Mouse (Mus musculus): ENCODE results near the gene Hbq1b.
"Not testable (repeated sequence)": the region's sequence is repeated elsewhere in the genome, so short reads cannot be mapped to it uniquely, and the experiment has no call there.

The Hbq1b gene

GRCm38 (mm10) chr11:32267964-32268363 lies 18.8 kb upstream of the Hbq1b start:
- peak; percentile 14 for DNase-seq (ENCODE audit: low spot score)

DNA sequence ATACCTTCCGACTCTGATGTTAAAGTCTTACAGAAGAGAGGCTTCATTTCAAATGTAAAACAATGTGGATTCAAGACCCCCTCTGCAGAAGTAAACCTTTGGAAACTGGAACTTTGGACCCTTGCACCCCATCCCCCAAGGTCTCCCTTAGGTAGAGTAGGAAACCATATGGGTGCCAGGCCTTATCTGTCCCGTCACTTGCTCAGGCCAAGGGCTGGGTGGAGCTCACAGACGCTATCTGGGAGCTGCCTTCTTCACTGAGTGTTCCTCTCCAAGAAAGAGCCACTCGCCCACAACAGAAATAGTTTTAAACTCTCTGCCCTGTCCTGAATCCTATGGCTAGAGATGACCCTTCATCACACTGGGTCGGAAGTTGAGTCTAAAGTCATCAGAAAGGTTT lies 17.8 kb upstream of the Hbq1b start:
- DNase-seq (ENCODE audit: low spot score), result no peak

- no peak for DNase-seq (ENCODE audit: low spot score)
Observed at GRCm38 (mm10) chr11:32271178-32271577, 15.6 kb upstream of the Hbq1b start.

- no peak for DNase-seq (ENCODE audit: low spot score)
Observed at GRCm38 (mm10) chr11:32276347-32276746, 10.4 kb upstream of the Hbq1b start, which contains the start of gene Hba-x. Hba-x (plus strand) TSS chr11:32276400.

DNA sequence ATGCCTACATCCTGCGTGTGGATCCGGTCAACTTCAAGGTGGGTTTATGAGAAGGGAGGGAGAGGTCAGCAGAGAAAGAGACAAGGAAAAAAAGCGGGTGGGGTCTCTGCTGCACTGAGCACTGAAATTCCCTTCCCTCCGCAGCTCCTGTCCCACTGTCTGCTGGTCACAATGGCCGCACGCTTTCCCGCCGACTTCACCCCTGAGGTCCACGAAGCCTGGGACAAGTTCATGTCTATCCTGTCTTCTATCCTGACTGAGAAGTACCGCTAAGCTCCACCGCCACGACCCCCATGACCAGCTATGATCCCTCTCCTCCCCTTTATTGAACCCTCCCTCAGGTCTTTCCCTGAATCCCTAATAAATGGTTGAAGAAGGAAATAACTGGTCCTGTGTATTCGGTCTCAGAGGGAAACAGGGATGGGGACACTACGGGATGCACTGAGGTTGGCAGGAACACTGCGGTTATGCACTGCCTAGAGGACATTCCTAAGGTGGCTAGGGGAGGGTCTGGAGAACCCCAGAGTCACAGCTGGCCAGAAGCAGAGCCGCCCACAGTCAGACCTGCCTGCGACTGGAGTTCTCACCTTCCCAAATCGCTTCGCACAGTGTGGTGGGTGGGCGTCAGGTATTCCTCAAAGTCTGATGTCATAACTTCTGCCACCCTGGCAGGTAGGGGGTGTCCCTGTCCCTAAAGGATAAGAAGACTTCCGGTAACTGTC lies 8.9 kb upstream of the Hbq1b start:
- no peak for DNase-seq (ENCODE audit: low spot score)

DNA sequence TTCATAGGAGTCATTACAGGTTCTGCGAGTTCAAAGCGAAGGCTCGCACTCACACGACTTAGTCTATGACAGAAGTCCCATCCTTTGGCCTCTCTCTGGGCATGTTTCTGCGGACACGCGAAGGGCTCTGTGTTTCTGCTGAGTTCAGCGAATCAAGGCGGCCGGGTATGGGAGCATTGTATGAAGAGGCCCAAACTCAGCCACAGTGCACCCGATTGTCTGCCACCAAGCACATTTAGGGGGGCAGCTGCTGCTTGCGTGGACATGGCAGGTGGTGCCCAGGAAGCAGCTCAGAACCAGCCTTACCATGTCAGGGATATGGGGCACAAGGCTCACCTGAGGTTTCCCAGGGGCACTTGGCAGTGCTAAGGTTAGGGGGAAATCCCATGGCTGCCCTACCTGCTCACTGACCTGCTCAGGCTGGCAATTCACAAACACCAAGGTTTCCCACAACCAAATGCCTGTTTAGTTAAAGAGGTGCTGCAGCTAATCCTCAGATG lies 8.3 kb upstream of the Hbq1b start:
- DNase-seq (ENCODE audit: low spot score), result no peak

- no peak for DNase-seq (ENCODE audit: low spot score)
Observed at GRCm38 (mm10) chr11:32280646-32281045, 6.1 kb upstream of the Hbq1b start.

DNA sequence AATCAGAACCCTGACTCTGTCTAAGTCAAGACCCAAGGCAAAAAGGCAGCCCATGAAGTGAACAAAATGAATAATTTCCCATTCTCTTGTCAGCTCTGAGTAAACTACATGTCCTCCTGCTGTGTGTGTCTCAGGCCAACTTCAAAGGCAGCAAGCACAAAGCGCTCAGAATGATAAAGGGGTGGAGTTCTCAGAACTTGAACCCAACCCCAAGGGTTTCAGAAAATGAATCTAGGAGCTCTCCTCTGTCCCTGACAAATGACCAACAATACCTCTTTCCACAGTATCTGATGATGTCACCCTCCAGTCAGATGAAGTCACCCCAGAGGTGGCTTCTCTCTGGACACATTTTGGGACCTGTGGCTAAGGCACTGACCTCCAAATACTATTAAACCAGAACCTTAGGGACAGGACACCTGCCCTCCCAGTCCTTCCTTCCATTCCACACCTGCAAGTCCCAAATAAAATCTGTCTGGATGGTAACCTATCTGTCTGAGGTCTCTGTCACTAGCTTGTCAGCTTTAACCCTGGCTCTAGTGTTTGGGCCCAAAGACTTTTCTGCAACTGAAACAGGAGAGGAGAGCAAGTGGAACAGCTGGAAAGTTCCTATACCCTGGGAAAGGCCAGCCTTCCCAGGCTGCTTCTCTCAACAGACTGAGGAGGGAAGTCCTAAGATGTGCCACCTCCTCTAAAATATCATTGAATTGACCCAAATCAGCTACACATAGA lies 5.2 kb upstream of the Hbq1b start:
- DNase-seq (ENCODE audit: low spot score), result no peak

DNA sequence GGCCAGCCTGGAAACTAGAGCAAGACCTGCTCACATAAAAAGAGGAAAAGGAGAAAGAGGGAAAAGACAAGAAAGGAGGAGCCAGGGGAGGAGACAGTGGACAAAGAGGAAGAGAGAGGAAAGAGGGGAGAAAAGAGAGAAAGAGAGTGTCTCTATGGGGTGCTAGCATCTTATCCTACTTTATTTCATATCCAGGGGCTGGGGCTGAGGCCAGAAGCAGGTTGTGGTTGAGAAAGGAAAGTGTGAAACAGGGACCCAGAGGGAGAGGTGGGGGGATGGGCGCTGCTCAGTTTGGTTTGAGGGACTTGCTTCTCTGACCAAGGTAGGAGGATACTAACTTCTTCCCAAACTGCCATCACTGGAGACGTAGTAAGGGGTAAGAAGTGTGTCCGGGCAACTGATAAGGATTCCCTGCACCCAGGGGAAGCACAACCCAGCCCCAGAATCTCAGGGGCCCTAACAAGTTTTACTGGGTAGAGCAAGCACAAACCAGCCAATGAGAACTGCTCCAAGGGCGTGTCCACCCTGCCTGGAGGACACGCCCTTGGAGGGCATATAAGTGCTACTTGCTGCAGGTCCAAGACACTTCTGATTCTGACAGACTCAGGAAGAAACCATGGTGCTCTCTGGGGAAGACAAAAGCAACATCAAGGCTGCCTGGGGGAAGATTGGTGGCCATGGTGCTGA lies 3.5 kb upstream of the Hbq1b start, which contains the start of gene Hba-a1:
Hba-a1 (plus strand) TSS at position 421 of the 687 bp plus-strand sequence.
- not testable (repeated sequence) for DNase-seq (ENCODE audit: low spot score)

DNA sequence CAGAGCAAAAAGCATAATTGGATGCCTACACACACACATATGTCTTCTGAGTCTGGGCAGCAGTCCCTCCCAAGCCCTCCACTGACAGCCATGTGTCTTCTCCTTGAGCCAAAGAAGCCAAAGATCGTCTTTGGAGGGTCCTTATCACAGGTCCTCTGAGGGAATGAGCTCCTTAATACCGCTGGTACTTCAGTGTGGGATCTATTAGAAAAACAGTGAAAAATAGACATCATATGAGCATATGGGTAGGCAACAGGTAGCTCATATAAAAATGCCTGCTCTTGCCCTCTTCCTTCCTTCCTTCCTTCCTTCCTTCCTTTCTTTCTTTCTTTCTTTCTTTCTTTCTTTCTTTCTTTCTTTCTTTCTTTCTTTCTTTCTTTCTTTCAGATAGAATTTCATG lies 2.2 kb upstream of the Hbq1b start:
- DNase-seq (ENCODE audit: low spot score), result not testable (repeated sequence)

DNA sequence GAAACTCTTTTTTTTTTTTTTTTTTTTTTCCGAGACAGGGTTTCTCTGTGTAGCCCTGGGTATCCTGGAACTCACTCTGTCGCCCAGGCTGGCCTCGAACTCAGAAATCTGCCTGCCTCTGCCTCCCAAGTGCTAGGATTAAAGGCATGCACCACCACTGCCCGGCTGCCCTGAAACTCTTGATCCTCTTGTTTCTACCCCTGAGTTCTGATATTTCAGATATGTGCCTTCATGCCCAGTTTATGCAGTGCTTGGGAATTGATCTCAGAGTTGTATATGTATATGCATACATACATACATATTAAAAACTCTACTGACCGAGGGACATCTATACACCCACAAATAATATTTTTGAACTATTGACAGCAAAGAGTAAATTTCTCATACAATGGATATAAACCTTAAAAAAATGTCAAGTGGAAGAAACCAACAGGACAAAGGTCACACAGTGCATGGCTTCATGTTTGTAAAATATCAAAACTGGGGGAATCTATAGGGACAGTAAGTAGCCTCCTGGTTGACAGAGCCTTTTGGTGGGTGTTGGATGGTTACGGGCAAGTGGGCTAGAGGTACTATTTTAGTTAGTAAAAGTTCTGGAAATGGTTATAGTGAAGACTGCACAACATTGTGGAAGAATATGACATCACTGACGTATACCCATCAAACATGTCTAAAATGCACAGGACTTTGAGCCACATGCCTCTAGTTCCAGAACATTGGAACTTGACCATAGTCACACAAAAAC lies 1.6 kb upstream of the Hbq1b start:
- DNase-seq (ENCODE audit: low spot score), result no peak

GRCm38 (mm10) chr11:32285887-32286286 lies 878 bp upstream of the Hbq1b start:
- not testable (repeated sequence) for DNase-seq (ENCODE audit: low spot score)

DNA sequence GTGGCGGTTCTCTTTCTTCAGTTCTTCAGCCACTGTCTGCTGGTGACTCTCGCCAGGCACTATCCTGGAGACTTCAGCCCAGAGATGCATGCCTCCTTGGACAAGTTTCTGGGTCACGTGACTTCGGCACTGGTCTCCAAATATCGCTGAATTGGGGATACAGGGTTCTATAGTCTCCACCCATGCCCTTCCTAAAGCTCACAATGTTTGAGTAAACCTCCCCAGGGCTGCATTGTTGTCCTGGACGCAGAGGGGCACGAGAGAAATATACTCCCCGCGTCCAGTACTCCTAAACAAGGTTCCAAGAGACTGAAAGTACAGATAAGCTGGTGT lies 694 bp downstream of the Hbq1b start:
- DNase-seq (ENCODE audit: low spot score), result no peak

DNA sequence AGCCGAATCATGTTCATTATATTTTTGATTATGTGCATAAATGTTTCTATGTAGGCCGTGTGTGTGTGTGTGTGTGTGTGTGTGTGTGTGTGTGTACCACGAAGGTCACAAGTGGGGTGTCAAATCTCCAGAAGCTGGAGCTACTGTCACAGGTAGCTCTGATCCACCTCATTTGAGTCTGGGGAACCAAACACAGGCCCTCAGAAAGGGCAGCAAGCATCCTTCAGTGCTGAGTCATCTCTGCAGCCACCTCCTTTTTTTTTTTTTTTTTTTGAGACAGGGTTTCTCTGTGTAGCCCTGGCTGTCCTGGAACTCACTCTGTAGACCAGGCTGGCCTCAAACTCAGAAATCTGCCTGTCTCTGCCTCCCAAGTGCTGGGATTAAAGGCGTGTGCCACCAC lies 6.1 kb downstream of the Hbq1b start:
- not testable (repeated sequence) for DNase-seq (ENCODE audit: low spot score)

- DNase-seq (ENCODE audit: low spot score), result not testable (repeated sequence)
Observed at GRCm38 (mm10) chr11:32293479-32293878, 6.7 kb downstream of the Hbq1b start.

DNA sequence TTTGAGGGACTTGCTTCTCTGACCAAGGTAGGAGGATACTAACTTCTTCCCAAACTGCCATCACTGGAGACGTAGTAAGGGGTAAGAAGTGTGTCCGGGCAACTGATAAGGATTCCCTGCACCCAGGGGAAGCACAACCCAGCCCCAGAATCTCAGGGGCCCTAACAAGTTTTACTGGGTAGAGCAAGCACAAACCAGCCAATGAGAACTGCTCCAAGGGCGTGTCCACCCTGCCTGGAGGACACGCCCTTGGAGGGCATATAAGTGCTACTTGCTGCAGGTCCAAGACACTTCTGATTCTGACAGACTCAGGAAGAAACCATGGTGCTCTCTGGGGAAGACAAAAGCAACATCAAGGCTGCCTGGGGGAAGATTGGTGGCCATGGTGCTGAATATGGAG lies 9.4 kb downstream of the Hbq1b start, which contains the start of gene Hba-a2:
Hba-a2 (plus strand) TSS at position 287 of the 400 bp plus-strand sequence.
- DNase-seq (ENCODE audit: low spot score), result not testable (repeated sequence)

DNA sequence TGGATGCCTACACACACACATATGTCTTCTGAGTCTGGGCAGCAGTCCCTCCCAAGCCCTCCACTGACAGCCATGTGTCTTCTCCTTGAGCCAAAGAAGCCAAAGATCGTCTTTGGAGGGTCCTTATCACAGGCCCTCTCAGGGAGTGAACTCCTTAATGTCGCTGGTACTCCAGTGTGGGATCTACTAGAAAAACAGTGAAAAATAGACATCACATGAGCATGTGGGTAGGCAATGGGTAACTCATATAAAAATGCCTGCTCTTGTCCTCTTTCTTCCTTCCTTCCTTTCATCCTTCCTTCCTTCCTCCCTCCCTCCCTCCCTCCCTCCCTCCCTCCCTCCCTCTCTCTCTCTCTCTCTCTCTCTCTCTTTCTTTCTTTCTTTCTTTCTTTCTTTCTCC lies 10.7 kb downstream of the Hbq1b start:
- not testable (repeated sequence) for DNase-seq (ENCODE audit: low spot score)

GRCm38 (mm10) chr11:32297866-32298531 lies 11.2 kb downstream of the Hbq1b start:
- no peak for DNase-seq (ENCODE audit: low spot score)

DNA sequence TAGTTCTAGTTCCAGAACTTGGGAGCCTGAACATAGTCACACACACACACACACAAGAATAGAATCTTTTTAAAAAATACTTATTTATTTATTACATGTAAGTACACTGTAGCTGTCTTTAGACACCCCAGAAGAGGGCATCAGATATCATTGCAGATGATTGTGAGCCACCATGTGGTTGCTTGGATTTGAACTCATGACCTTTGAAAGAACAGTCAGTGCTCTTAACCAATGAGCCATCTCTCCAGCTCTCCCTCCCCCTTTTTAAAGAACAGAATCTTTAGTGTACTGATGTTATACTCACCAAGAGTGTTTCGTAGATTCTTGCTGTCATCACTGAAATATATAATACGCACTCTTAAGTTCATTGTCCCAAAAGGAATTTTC lies 11.8 kb downstream of the Hbq1b start:
- DNase-seq (ENCODE audit: low spot score), result no peak

- peak; percentile 41 for DNase-seq (ENCODE audit: low spot score)
Observed at GRCm38 (mm10) chr11:32299865-32300264, 13.1 kb downstream of the Hbq1b start, which contains the start of gene Hbq1a. Hbq1a (plus strand) TSS chr11:32300069.
